Mouse (Mus musculus): ENCODE data around the gene Slc16a9.

Gene Slc16a9

DNA sequence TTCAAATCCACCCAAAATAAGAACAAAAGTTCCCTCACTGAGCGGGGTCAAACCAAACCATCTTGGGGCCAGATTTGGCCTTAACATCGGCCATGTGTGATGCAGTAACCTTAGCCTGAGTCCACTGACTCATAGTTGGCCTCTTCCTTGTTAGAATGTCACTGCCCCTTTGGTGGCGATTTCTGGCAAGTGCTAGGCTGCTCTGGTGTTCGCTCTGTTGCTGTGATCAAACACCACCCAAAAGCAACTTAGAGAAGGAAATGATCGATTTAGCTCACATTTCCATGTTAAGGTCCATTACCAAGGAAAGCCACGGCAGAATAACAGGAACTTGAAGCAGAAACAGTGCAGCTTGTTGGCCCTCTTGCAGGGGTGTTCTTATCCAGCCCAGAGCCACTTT is 5.9 kb downstream of the Slc16a9 start:
- DNase-seq (ENCODE audit: low read depth) = no peak

DNA sequence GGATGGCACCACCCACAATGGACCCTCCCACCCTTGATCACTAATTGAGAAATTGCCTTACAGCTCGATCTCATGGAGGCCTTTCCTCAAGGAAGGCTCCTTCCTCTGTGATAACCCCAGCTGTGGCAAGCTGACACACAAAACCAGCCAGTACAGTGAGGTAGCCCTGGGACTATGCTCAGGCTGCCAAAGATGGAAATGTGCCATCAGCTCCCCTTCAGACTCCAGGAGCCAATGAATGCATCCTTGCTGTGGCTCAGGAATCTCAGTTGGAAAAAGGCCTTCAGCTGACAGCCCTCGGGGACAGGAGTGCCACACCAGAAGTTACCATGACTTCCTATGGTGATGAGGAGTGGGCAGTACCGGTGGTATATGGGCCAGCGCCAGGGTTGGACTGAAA is 9.8 kb downstream of the Slc16a9 start:
- no peak for DNase-seq (ENCODE audit: low read depth)

DNA sequence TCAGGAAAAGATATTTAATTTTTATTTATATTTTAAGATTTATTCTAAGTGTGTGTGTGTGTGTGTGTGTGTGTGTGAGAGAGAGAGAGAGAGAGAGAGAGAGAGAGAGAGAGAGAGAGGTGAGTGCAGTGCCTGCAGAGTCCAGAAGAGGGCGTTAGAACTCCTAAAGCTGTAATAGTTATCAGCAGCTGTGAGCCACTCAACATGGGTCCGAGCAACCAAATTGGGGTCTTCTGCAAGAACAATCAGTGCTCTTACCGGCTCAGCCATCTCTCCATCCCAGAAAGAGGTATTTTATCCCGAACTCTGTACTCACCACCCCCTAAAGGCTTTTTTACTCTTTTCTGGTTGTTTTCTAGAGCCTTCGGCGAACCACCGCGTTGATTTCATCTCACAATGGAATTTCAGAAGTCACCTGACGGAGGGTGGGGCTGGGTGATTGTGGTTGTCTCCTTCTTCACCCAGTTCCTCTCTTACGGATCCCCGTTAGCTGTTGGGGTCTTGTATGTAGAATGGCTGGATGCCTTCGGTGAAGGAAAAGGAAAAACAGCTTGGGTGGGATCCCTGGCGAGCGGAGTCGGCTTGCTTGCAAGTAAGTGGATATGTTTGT is 10.8 kb downstream of the Slc16a9 start:
- no peak for DNase-seq (ENCODE audit: low read depth)

- DNase-seq (ENCODE audit: low read depth) = peak; percentile 38
These were observed 12.1 kb downstream of the Slc16a9 start for GRCm38 (mm10) chr10:70257029-70257428.

DNA sequence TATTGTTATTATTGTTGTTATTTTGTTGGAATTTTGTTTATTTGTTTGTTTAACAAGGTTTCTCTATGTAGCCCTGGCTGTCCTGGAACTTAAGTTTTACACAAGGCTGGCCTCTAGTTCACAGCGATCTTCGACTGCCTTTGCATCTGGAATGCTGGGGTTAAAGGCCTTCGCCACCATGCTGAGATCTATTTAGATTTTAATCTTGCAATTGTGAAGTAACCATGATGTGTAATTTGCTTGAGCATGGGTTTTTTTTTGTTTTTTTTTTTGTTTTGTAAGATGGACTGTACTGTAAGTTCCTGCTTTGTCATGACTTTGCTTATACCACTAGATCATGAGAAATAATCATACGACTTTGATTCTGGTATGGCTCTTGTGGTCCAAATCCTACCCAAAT is 16.0 kb downstream of the Slc16a9 start:
- DNase-seq (ENCODE audit: low read depth) = no peak

- no peak for DNase-seq (ENCODE audit: low read depth)
These were observed 17.2 kb downstream of the Slc16a9 start for GRCm38 (mm10) chr10:70262051-70262450.

DNA sequence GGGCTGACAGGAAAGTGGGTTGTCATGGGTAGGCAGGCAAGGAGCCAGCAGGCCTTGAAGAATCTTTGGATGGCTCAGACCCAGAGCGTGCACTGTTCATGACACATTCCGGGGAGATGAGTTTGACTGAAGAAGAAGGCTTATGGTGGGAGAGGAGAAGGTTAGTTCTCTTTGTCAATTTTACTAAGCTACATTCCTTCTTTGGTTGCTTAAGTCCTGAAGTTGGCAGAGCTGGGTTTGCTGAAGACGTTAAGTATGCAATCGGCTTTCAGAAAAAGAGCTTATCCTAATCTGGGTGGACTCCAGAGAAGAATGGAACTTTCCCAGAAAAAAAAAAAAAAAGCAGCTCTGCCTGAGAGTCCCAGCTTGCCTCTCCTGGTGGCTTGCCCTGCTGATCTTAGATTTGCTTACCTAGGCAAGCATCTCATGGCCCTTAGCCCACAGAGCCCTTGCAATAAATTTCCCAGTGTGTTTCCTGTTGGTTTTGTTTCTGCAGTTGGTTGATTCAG is 18.8 kb downstream of the Slc16a9 start:
- peak; percentile 71 for DNase-seq (ENCODE audit: low read depth)

GRCm38 (mm10) chr10:70264337-70265036 is 19.6 kb downstream of the Slc16a9 start:
- DNase-seq (ENCODE audit: low read depth) = no peak

DNA sequence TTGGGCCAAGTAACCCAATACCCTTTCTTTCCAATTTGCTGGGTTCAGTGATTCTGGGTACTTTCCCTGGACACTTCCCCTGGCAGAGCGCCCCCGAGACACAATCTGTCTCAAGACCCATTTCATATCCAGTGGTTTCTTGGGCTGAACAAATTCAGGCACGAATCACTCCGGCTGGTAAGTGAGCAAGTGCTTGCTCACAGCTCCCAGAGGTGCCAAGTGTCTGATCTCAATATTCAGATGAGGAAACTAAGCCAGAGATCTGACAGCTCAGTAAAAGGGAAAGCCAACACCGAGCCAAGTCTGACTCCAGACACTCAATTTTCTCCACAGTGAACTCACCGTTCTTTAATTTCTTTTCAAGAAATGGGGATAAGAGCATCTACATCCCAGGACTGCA is 21.6 kb downstream of the Slc16a9 start:
- DNase-seq (ENCODE audit: low read depth) = peak; percentile 87

- no peak for DNase-seq (ENCODE audit: low read depth)
These were observed 23.9 kb downstream of the Slc16a9 start for GRCm38 (mm10) chr10:70268581-70269446.

- no peak for DNase-seq (ENCODE audit: low read depth)
These were observed 24.5 kb downstream of the Slc16a9 start for GRCm38 (mm10) chr10:70269447-70269787.

DNA sequence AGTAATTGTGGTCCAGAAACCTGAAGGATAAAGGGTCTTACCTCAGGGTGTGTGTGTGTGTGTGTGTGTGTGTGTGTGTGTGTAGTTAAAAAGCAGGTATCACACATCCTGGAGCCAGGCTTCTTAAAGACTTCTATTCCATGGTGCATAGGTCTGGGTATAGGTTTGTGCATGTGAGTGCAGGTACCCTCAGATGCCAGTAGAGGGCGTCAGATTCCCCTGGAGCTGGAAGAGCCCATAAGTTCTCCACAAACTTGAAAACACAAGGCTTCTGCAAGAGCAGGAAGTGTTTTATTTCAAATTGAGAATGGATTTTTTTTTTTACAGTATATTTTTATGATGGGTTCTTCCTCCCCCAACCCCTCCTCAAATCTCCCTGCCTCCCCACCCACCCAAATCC is 31.8 kb downstream of the Slc16a9 start:
- DNase-seq (ENCODE audit: low read depth) = no peak

DNA sequence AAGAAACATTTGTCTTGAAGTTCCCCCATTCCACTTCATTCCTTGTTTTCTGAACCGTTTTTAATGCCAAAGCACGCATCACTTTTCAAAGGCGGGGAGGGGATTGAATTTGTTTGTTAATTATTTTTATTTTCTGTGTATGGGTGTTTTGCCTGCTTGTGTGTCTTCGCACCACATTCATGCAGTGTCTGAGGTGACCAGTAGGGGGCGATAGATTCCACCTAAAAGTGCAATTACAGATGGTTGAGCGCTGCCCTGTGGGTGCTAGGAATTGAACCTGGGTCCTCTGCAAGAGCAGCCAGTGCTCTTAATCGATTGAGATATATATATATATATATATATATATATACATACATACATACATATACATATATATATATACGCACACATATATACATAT is 34.4 kb downstream of the Slc16a9 start:
- no peak for DNase-seq (ENCODE audit: low read depth)

DNA sequence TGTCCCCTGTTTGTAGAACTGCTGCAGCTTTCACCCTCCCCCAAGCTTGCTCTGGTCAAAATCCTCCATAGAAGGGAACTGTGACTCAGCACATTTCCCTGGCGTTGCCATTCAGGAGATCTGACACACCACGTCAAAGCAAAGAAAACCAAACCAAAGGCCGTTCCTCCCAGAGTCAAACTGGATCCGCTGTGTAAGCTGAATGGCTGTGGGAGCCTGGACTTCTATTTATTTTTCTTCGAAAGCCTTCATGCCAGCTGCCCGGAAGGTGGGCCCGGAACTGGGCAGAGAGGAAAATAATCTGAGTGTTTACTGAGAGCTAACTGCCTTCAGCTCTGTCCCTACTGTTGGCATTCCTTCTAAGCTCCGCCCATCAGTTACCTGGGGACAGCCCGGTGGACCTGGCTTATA is 42.9 kb downstream of the Slc16a9 start:
- DNase-seq (ENCODE audit: low read depth) = peak; percentile 88

GRCm38 (mm10) chr10:70288406-70289327 is 43.8 kb downstream of the Slc16a9 start:
- DNase-seq (ENCODE audit: low read depth) = no peak

- DNase-seq (ENCODE audit: low read depth) = no peak
These were observed 47.1 kb downstream of the Slc16a9 start for GRCm38 (mm10) chr10:70292014-70292413.

DNA sequence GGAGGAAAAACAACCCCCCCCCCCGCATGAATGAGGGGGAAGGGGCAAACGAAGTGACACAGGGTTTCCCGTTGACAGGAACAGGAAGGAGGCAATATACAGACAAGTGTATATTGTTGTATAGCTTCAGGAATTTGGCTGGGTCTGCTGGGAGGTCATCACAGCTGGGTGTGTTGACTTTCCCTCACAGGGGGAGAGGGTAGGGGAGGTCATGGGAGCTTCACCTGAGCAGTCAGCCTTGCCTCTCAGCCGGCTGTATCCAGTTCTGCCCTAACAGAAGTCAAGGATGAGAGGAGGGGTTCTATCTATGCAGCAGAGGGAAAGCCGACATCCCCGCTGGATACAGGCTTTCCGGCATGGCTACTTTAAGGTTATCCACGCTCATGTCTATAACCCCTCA is 49.2 kb downstream of the Slc16a9 start:
- no peak for DNase-seq (ENCODE audit: low read depth)

- peak; percentile 95 for DNase-seq (ENCODE audit: low read depth)
These were observed 51.8 kb downstream of the Slc16a9 start for GRCm38 (mm10) chr10:70296531-70297366.

DNA sequence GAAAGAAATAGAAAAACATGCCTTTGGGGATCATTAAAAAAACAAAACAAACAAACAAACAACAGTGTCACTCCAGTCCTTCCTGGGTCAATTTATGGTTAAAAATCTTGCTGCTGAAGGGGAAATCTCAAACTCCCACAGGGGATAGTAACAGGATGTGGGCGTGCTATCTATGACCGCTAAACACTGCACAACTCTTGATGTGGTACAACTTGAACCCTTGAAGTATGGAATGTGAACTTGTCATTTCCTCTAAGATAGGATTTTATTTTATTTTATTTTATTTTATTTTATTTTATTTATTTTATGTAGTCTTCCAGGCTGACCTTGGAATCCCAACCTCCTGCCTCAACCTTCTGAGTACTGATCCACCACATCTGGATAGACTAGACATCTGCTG is 54.2 kb downstream of the Slc16a9 start:
- DNase-seq (ENCODE audit: low read depth) = no peak

GRCm38 (mm10) chr10:70299653-70300052 is 54.8 kb downstream of the Slc16a9 start:
- no peak for DNase-seq (ENCODE audit: low read depth)

DNA sequence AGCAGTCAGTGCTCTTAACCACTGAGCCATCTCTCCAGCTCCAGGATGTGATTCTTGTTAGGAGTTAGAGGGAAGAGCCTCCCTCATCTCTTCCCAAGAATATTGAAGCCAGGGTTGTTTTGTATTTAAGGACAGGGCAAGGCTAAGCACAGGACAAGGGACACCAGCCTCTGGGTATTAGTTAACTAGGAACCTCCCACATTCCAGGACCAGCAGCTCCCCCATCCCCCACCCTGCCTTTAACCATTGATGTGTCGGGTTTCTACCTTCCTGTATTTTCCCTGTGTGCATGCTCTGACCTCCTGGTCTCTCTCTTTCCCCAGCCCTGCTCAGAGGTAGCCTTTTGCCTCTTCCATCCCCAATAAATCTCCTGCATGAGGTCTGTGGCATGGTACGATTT is 56.3 kb downstream of the Slc16a9 start:
- DNase-seq (ENCODE audit: low read depth) = no peak

Data from NIH3T3 (cell line).